Comparison of ENCODE assay signal across 8 mouse cellular contexts in the genomic region with DNA sequence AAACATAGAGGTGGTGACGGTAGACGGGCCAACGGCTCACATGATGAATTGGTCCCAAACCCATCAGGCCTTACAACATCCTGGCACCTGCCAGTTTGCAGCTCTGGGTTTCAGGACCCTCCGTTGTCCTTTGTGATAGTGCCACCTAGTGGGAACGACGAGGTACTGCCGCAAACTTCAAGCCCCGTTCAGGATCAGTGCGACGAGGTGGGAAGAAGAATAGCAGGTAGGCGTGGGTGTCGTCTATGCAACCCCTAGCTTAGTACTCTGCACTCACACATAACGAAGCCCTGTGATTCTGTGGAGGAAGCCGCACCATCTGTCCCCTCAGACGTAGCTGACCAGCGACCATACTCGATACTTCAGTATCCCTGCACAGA. TPM values are rescaled to one million over a fixed set of nuclear protein-coding genes. Genes with fewer than 3 reads are reported as not detected.
DNase-seq lines count a peak whose midpoint lies in the region; ATAC-seq lines count a peak whose summit lies in the region.

No protein-coding gene starts in this region.

- peak; percentile 69 for ATAC-seq in intestine, embryonic 14.5 days (replicated peaks; ENCODE audit: low FRiP score, low TSS enrichment, low read depth)
- peak; percentile 74 for ATAC-seq in megakaryocyte-erythroid progenitor cell, adult 5-6 weeks (replicated peaks; ENCODE audit: low FRiP score, low TSS enrichment, poor library complexity, severe bottlenecking)

- peak overlapping the region; percentile 87 for H3K4me3 ChIP-seq in intestine, embryonic 14.5 days (ENCODE audit: low read depth, low read length)

- H3K4me2 ChIP-seq in intestine, embryonic 14.5 days (ENCODE audit: low read length), result peak overlapping the region; percentile 67

- no peaks in the 10 kb centered on the region for H3K9me3 ChIP-seq in intestine, embryonic 14.5 days (ENCODE audit: control insufficient read depth, low read length)

- H3K9ac ChIP-seq in intestine, embryonic 14.5 days (ENCODE audit: low read length), result peak overlapping the region; percentile 98

- DNase-seq in adrenal gland, adult 2 months, result peak; percentile 83
- DNase-seq in embryo, embryonic 11.5 days (ENCODE audit: low read depth, low spot score), result peak; percentile 78
- peak; percentile 50 to 74 for DNase-seq in gastrocnemius, postnatal 36 days
- peak; percentile 90 for DNase-seq in intestine, embryonic 14.5 days (ENCODE audit: low spot score)
- peak; percentile 87 to 88 for DNase-seq in left cerebral cortex, postnatal 14 days (ENCODE audit: low spot score in 2 of 2)
- DNase-seq in right cerebral cortex, postnatal 14 days, result peak; percentile 74
- DNase-seq in urinary bladder, postnatal 36 days (ENCODE audit: low spot score in 2 of 2), result peak; percentile 61 to 71

- peak overlapping the region; percentile 94 for H3K27ac ChIP-seq in intestine, embryonic 14.5 days (ENCODE audit: low read depth)

- under 1% methylated on average over 17 of the region's 17 CpGs for WGBS in intestine, embryonic 14.5 days

- peaks cover 24% of the 10 kb centered on the region for H3K4me1 ChIP-seq in intestine, embryonic 14.5 days (replicated peaks; ENCODE audit: control insufficient read depth, insufficient read depth, low read length)

- peaks cover 17% of the 10 kb centered on the region for H3K36me3 ChIP-seq in intestine, embryonic 14.5 days (ENCODE audit: control insufficient read depth, insufficient read depth, low read length)

- H3K27me3 ChIP-seq in intestine, embryonic 14.5 days (replicated peaks; ENCODE audit: control insufficient read depth, insufficient read depth, low read length), result no peaks in the 10 kb centered on the region

- intact Hi-C loops in gastrocnemius, postnatal 36 days (cut with DNase I), result loop anchor here (2.0 to 5.0 kb wide), 2 partner anchors 60 to 262 kb away; no protein-coding TSS in a partner anchor
- intact Hi-C loops in left cerebral cortex, postnatal 14 days (cut with DNase I), result loop anchor here (2.0 to 10.0 kb wide), 4 partner anchors 42 to 548 kb away; a partner anchor contains a TSS

RNA-seq across cellular contexts. Expression of a gene that starts 0.8 kb away (rescaled TPM):
- 10 to 100 TPM; 66.6 to 67.5 TPM for total RNA-seq in adrenal gland, adult 2 months (2021)
- 33.5 and 35.0 TPM in 2 replicates for polyA plus RNA-seq in adrenal gland, adult 2 months (2012; rRNA removed)
- total RNA-seq in gastrocnemius, postnatal 36 days (2021), result 10 to 100 TPM; 12.5 to 13.7 TPM
- polyA plus RNA-seq in intestine, embryonic 14.5 days (2014; fragmentation: Nextera tagmentation; extraction: Ambion mirVana), result 21.3 and 21.9 TPM in 2 replicates
- 10 to 100 TPM; 83.6 to 84.4 TPM for total RNA-seq in left cerebral cortex, postnatal 14 days (2021)
- 51.3 and 53.5 TPM in 2 replicates for total RNA-seq in megakaryocyte-erythroid progenitor cell, adult 5-6 weeks (2014; fragmentation: Nextera tagmentation)
- total RNA-seq in megakaryocyte-erythroid progenitor cell, adult 5-6 weeks (2017), result 89.0 and 89.6 TPM in 2 replicates

RNA-seq across cellular contexts. Expression of a gene that starts 8.1 kb away (rescaled TPM):
- total RNA-seq in adrenal gland, adult 2 months (2021), result 1 to 10 TPM; 3.7 to 4.5 TPM
- polyA plus RNA-seq in adrenal gland, adult 2 months (2012; rRNA removed), result 3.6 and 3.9 TPM in 2 replicates
- total RNA-seq in gastrocnemius, postnatal 36 days (2021), result under 1 TPM; 0.08 to 0.10 TPM
- 2.6 TPM in 2 replicates for polyA plus RNA-seq in intestine, embryonic 14.5 days (2014; fragmentation: Nextera tagmentation; extraction: Ambion mirVana)
- 10 to 100 TPM; 23.1 to 24.9 TPM for total RNA-seq in left cerebral cortex, postnatal 14 days (2021)
- total RNA-seq in megakaryocyte-erythroid progenitor cell, adult 5-6 weeks (2014; fragmentation: Nextera tagmentation), result 1.0 and 1.9 TPM in 2 replicates
- total RNA-seq in megakaryocyte-erythroid progenitor cell, adult 5-6 weeks (2017), result 0.38 and 0.76 TPM in 2 replicates

RNA-seq across cellular contexts. Expression of a gene that starts 57.8 kb away (rescaled TPM):
- total RNA-seq in adrenal gland, adult 2 months (2021), result 10 to 100 TPM; 27.0 to 29.8 TPM
- polyA plus RNA-seq in adrenal gland, adult 2 months (2012; rRNA removed), result 21.2 and 22.3 TPM in 2 replicates
- total RNA-seq in gastrocnemius, postnatal 36 days (2021), result 1 to 10 TPM; 3.2 to 3.3 TPM
- 13.4 and 14.5 TPM in 2 replicates for polyA plus RNA-seq in intestine, embryonic 14.5 days (2014; fragmentation: Nextera tagmentation; extraction: Ambion mirVana)
- 100 to 1,000 TPM; 115 to 117 TPM for total RNA-seq in left cerebral cortex, postnatal 14 days (2021)
- 44.0 and 50.6 TPM in 2 replicates for total RNA-seq in megakaryocyte-erythroid progenitor cell, adult 5-6 weeks (2014; fragmentation: Nextera tagmentation)
- total RNA-seq in megakaryocyte-erythroid progenitor cell, adult 5-6 weeks (2017), result 21.0 and 29.4 TPM in 2 replicates

RNA-seq across cellular contexts. Expression of a gene that starts 58.6 kb away (rescaled TPM):
- total RNA-seq in adrenal gland, adult 2 months (2021), result 10 to 100 TPM in 1 of 2 experiments, 1 to 10 TPM in 1; 5.8 to 11.3 TPM
- 2.8 and 4.0 TPM in 2 replicates for polyA plus RNA-seq in adrenal gland, adult 2 months (2012; rRNA removed)
- 1 to 10 TPM; 3.7 to 4.6 TPM for total RNA-seq in gastrocnemius, postnatal 36 days (2021)
- 4.2 TPM in 2 replicates for polyA plus RNA-seq in intestine, embryonic 14.5 days (2014; fragmentation: Nextera tagmentation; extraction: Ambion mirVana)
- total RNA-seq in left cerebral cortex, postnatal 14 days (2021), result 1 to 10 TPM; 3.6 to 3.7 TPM
- total RNA-seq in megakaryocyte-erythroid progenitor cell, adult 5-6 weeks (2014; fragmentation: Nextera tagmentation), result not detected in 2 replicates
- not detected in 2 replicates for total RNA-seq in megakaryocyte-erythroid progenitor cell, adult 5-6 weeks (2017)

Comparison
In these comparisons a context has a peak if more than half of its experiments do, and no peak if none do; other contexts are left out.
1. Peak in every context shown above with its lines: DNase-seq, ATAC-seq, H3K4me3 ChIP-seq and H3K27ac ChIP-seq.
2. RNA of a gene that starts 8.1 kb away (total RNA-seq): 23.1 to 24.9 TPM in left cerebral cortex, postnatal 14 days; 3.7 to 4.5 TPM in adrenal gland, adult 2 months, 0.38 to 1.9 TPM in megakaryocyte-erythroid progenitor cell, adult 5-6 weeks and 0.08 to 0.10 TPM in gastrocnemius, postnatal 36 days; every median in the first group is over 4 times any median in the second.
3. RNA of a gene that starts 57.8 kb away (total RNA-seq): 115 to 117 TPM in left cerebral cortex, postnatal 14 days, 21.0 to 50.6 TPM in megakaryocyte-erythroid progenitor cell, adult 5-6 weeks and 27.0 to 29.8 TPM in adrenal gland, adult 2 months; 3.2 to 3.3 TPM in gastrocnemius, postnatal 36 days; every median in the first group is over 4 times any median in the second.